Mouse (Mus musculus): ENCODE data around the gene Bach2. TPM values are rescaled to one million over a fixed set of nuclear protein-coding genes. Genes with fewer than 3 reads are reported as not detected.

Bach2 gene
- polyA plus RNA-seq, 1 experiment = 18.7 TPM

DNA sequence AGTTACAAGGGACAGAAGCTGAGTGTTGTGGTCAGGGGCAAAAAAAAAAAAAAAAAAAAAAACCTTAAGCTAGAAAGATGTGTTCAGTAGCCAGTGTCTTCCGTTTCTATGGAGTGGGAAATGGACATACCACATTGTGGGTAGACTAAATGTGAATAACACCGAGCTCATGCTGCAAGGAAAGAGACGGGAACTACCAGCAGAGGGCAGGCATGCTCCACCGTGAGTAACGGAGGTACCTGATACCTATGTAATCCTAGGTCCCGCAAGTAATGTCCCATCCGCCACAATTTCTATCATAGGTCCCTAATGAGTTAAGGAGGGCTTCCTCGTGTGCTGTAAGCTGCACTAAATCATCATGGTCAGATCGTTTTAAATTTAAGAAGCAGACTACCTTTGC is 348.0 kb downstream of the Bach2 start:
- no peak for TF ChIP-seq EP300 (IDR thresholded peaks at IDR 0.05; ENCODE audit: insufficient read depth, low read depth, low read length)
- TF ChIP-seq CTCF (IDR thresholded peaks at IDR 0.05; ENCODE audit: low read depth, low read length) = peak; percentile 98
- TF ChIP-seq POLR2A (IDR thresholded peaks at IDR 0.05; ENCODE audit: insufficient read depth, low read length) = no peak
- H3K36me3 ChIP-seq (ENCODE audit: control insufficient read depth, insufficient read depth, low read length, poor library complexity, severe bottlenecking) = no peaks in the 10 kb centered on the region
- no peaks in the 10 kb centered on the region; the same call in 1 of the 2 replicates for H3K27me3 ChIP-seq (ENCODE audit: control insufficient read depth, insufficient read depth, low read length, poor library complexity, severe bottlenecking)
- no peaks in the 10 kb centered on the region for H3K9me3 ChIP-seq (replicated peaks; ENCODE audit: control insufficient read depth, insufficient read depth, low read length, poor library complexity, severe bottlenecking)
- no peak overlapping the region for H3K4me3 ChIP-seq (ENCODE audit: low read depth, low read length)
- H3K9ac ChIP-seq (ENCODE audit: low read depth, poor library complexity, severe bottlenecking) = no peak overlapping the region
- no peak overlapping the region for H3K27ac ChIP-seq (ENCODE audit: insufficient read depth, low read length)
- H3K4me1 ChIP-seq (ENCODE audit: control insufficient read depth, insufficient read depth, low read length) = no peaks in the 10 kb centered on the region

DNA sequence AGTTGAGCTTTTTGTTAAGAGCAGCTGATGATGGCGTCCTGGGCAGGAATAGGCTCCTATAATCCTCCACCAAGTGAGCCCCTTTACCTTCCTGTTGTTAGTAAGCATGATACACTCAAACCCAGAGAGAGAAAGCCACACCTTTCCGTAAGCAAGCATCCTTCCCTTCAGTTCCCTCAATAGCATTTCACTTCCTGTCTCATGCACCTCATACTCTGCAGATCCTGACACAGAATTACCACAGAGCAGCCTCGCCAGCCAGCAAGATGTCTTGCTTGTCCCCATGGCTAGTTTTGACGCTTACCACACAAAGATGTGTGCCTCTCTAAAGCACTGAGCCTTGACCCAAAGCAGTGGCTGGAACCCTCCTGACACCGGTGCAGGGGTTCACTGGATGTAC is 348.9 kb downstream of the Bach2 start:
- Histone ChIP-seq H3K27me3 (ENCODE audit: control insufficient read depth, insufficient read depth, low read length, poor library complexity, severe bottlenecking) (no peaks in the 10 kb centered on the region; the same call in 1 of the 2 replicates), H3K9me3 (replicated peaks; ENCODE audit: control insufficient read depth, insufficient read depth, low read length, poor library complexity, severe bottlenecking) (no peaks in the 10 kb centered on the region), H3K27ac (ENCODE audit: insufficient read depth, low read length) (no peak overlapping the region), H3K4me1 (ENCODE audit: control insufficient read depth, insufficient read depth, low read length) (no peaks in the 10 kb centered on the region), H3K9ac (ENCODE audit: low read depth, poor library complexity, severe bottlenecking) (no peak overlapping the region), H3K36me3 (ENCODE audit: control insufficient read depth, insufficient read depth, low read length, poor library complexity, severe bottlenecking) (no peaks in the 10 kb centered on the region), H3K4me3 (ENCODE audit: low read depth, low read length) (no peak overlapping the region)
- no peak for TF ChIP-seq CTCF (IDR thresholded peaks at IDR 0.05; ENCODE audit: low read depth, low read length)
- TF ChIP-seq POLR2A (IDR thresholded peaks at IDR 0.05; ENCODE audit: insufficient read depth, low read length) = no peak
- TF ChIP-seq EP300 (IDR thresholded peaks at IDR 0.05; ENCODE audit: insufficient read depth, low read depth, low read length) = no peak

DNA sequence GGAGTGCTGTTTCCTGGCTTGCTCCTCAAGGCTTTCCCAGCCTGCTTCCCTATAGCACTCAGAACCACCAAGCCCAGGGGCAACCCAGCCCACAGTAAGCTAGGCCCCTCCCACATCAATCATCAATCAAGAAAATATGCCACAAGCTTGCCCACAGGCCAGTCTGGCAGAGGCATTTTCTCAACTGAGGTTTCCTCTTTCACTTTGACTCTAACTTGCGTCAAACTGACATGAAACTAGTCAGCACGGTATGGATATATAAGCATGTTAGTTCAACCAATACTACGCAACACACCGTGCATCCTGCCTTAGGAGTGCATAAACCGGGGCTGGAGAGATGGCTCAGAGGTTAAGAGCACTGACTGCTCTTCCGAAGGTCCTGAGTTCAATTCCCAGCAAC is 349.6 kb downstream of the Bach2 start:
- Histone ChIP-seq H3K9ac (ENCODE audit: low read depth, poor library complexity, severe bottlenecking) (no peak overlapping the region), H3K36me3 (ENCODE audit: control insufficient read depth, insufficient read depth, low read length, poor library complexity, severe bottlenecking) (no peaks in the 10 kb centered on the region), H3K27ac (ENCODE audit: insufficient read depth, low read length) (no peak overlapping the region), H3K4me3 (ENCODE audit: low read depth, low read length) (no peak overlapping the region), H3K4me1 (ENCODE audit: control insufficient read depth, insufficient read depth, low read length) (no peaks in the 10 kb centered on the region), H3K27me3 (ENCODE audit: control insufficient read depth, insufficient read depth, low read length, poor library complexity, severe bottlenecking) (no peaks in the 10 kb centered on the region; the same call in 1 of the 2 replicates), H3K9me3 (replicated peaks; ENCODE audit: control insufficient read depth, insufficient read depth, low read length, poor library complexity, severe bottlenecking) (no peaks in the 10 kb centered on the region)
- TF ChIP-seq CTCF (IDR thresholded peaks at IDR 0.05; ENCODE audit: low read depth, low read length) (no peak), EP300 (IDR thresholded peaks at IDR 0.05; ENCODE audit: insufficient read depth, low read depth, low read length) (no peak), POLR2A (IDR thresholded peaks at IDR 0.05; ENCODE audit: insufficient read depth, low read length) (no peak)

DNA sequence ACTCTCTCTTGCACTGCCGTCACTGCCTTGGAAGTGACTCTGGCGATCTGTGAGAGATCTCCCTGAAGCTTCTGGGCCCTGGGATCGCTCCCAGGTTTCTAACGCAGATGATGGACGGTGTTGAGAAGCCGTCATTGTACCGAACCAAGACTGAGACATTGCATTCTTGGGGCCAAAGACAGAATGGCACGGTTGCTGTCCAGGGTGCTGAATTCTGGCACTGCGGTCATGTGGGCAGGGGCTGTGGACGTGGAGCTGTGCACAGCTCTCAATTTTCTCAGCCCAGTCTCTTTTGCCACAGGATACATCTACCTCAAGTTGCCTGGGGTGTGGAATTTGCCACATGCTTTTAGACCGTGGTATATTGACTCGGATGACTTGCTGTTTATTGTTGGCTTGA is 362.5 kb downstream of the Bach2 start:
- no peak overlapping the region for H3K27ac ChIP-seq (ENCODE audit: insufficient read depth, low read length)
- no peaks in the 10 kb centered on the region for H3K36me3 ChIP-seq (ENCODE audit: control insufficient read depth, insufficient read depth, low read length, poor library complexity, severe bottlenecking)
- H3K9ac ChIP-seq (ENCODE audit: low read depth, poor library complexity, severe bottlenecking) = no peak overlapping the region
- H3K9me3 ChIP-seq (replicated peaks; ENCODE audit: control insufficient read depth, insufficient read depth, low read length, poor library complexity, severe bottlenecking) = no peaks in the 10 kb centered on the region
- H3K27me3 ChIP-seq (ENCODE audit: control insufficient read depth, insufficient read depth, low read length, poor library complexity, severe bottlenecking) = no peaks in the 10 kb centered on the region
- TF ChIP-seq POLR2A (IDR thresholded peaks at IDR 0.05; ENCODE audit: insufficient read depth, low read length) (no peak), EP300 (IDR thresholded peaks at IDR 0.05; ENCODE audit: insufficient read depth, low read depth, low read length) (no peak), CTCF (IDR thresholded peaks at IDR 0.05; ENCODE audit: low read depth, low read length) (no peak)
- no peaks in the 10 kb centered on the region for H3K4me1 ChIP-seq (ENCODE audit: control insufficient read depth, insufficient read depth, low read length)
- H3K4me3 ChIP-seq (ENCODE audit: low read depth, low read length) = no peak overlapping the region

DNA sequence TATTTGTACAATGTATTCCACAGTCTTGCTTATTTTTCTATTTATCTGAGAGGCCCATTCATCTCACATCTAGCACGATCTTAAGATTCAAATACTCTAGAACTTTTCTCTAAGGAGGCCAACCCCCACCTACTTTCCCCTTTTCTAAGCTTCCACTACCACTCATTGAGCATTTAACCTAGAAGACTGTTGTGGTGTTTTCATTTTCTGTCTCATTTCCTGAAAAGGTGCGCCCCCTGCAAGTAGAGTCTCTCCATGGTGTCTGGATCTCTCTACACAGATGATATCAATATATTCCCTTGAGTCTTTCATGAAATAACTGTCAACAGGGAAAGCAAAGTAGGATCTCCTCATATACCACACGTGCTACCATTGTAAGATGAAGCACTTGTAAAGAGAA is 364.1 kb downstream of the Bach2 start, which contains the start of gene Gja10:
TSS of gene Gja10 (minus strand) at position 101 of the 400 bp plus-strand sequence.
- H3K9ac ChIP-seq (ENCODE audit: low read depth, poor library complexity, severe bottlenecking) = no peak within 1 kb of the TSS
- TF ChIP-seq POLR2A (IDR thresholded peaks at IDR 0.05; ENCODE audit: insufficient read depth, low read length) (no peak), EP300 (IDR thresholded peaks at IDR 0.05; ENCODE audit: insufficient read depth, low read depth, low read length) (no peak), CTCF (IDR thresholded peaks at IDR 0.05; ENCODE audit: low read depth, low read length) (no peak)

DNA sequence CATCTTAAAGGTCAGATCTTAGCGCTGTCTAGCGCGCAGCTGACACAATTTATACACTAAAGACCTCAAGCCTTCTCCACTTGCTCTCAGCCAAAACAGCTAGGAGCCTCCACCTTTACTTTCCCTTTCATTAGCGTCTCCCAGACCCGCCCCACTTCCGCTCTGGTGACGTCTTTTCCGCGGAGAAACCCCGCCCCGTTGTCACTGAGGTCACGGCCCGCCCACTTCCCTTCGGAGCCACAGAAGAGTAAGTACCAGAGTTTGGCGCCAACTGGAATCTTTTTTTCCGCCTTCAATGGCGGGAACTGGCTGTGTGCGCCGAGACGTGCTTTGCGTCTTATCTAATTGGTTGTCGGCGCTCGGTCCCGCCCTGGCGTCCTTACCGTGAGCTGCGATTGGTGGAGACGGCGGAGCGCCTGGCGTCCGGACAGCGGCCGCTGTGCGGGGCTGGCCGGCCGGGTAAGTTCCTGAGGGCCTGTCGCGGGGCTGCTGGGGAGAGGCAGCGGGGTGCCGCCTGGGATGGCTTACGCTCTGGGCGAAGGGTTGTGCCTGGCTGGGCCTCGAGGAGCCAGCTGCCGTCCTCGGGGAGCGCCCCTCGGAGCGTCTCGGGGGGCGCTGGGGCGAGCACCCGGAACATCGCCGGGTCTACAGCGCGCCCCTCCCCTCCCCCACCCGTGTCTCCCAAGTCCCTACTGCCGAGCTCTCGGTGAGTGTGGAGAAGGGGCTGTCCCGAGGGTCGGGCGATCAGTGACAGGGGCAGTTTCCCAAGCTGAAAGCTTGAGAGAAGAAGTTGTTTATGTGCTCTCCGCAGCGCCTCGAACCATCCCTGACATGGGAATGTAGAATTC is 376.7 kb downstream of the Bach2 start, which contains the start of gene Casp8ap2:
TSS of gene Casp8ap2 (plus strand) at position 418 of the 848 bp plus-strand sequence.
- H3K36me3 ChIP-seq (ENCODE audit: control insufficient read depth, insufficient read depth, low read length, poor library complexity, severe bottlenecking) = peaks cover 3% of the 10 kb centered on the region; the same call in 1 of the 2 replicates
- peak within 1 kb of the TSS; percentile 99 for H3K4me3 ChIP-seq (ENCODE audit: low read depth, low read length)
- H3K27me3 ChIP-seq (ENCODE audit: control insufficient read depth, insufficient read depth, low read length, poor library complexity, severe bottlenecking) = no peaks in the 10 kb centered on the region
- H3K4me1 ChIP-seq (ENCODE audit: control insufficient read depth, insufficient read depth, low read length) = no peaks in the 10 kb centered on the region
- peak within 1 kb of the TSS; percentile 62 for H3K27ac ChIP-seq (ENCODE audit: insufficient read depth, low read length)
- H3K9me3 ChIP-seq (replicated peaks; ENCODE audit: control insufficient read depth, insufficient read depth, low read length, poor library complexity, severe bottlenecking) = no peaks in the 10 kb centered on the region
- TF ChIP-seq CTCF (IDR thresholded peaks at IDR 0.05; ENCODE audit: low read depth, low read length) (no peak), POLR2A (IDR thresholded peaks at IDR 0.05; ENCODE audit: insufficient read depth, low read length) (peak; percentile 55), EP300 (IDR thresholded peaks at IDR 0.05; ENCODE audit: insufficient read depth, low read depth, low read length) (no peak)
- peak within 1 kb of the TSS; percentile 88 for H3K9ac ChIP-seq (ENCODE audit: low read depth, poor library complexity, severe bottlenecking)

More for the DNA sequence above, 364.1 kb downstream of the Bach2 start, which contains the start of gene Gja10:
- no peak within 1 kb of the TSS for H3K27ac ChIP-seq (ENCODE audit: insufficient read depth, low read length)
- H3K27me3 ChIP-seq (ENCODE audit: control insufficient read depth, insufficient read depth, low read length, poor library complexity, severe bottlenecking) = no peaks in the 10 kb centered on the region
- no peaks in the 10 kb centered on the region for H3K9me3 ChIP-seq (replicated peaks; ENCODE audit: control insufficient read depth, insufficient read depth, low read length, poor library complexity, severe bottlenecking)
- no peak within 1 kb of the TSS for H3K4me3 ChIP-seq (ENCODE audit: low read depth, low read length)
- no peaks in the 10 kb centered on the region for H3K36me3 ChIP-seq (ENCODE audit: control insufficient read depth, insufficient read depth, low read length, poor library complexity, severe bottlenecking)
- no peaks in the 10 kb centered on the region for H3K4me1 ChIP-seq (ENCODE audit: control insufficient read depth, insufficient read depth, low read length)
